Mouse (Mus musculus) embryo, embryonic 10 days (tissue): ENCODE results near the gene Trim50.

Source experiments
- DNase-seq: peaks from one replicate; pipeline ENCODE4 v3.0.0-alpha.2; 2015; ENCODE audit warnings: low spot score

Trim50 gene

GRCm38 (mm10) chr5:135369787-135370654 lies 16.9 kb downstream of the Trim50 start, which contains the start of gene Nsun5:
Nsun5 (plus strand) TSS chr5:135369953.
- peak; percentile 98 for DNase-seq

- DNase-seq = no peak
These were observed 18.1 kb downstream of the Trim50 start for GRCm38 (mm10) chr5:135371195-135371594.

GRCm38 (mm10) chr5:135373601-135374000 lies 20.5 kb downstream of the Trim50 start:
- DNase-seq = no peak

GRCm38 (mm10) chr5:135375167-135375566 lies 22.1 kb downstream of the Trim50 start:
- no peak for DNase-seq

- no peak for DNase-seq
These were observed 23.2 kb downstream of the Trim50 start for GRCm38 (mm10) chr5:135376341-135376740.

GRCm38 (mm10) chr5:135380681-135381080 lies 27.6 kb downstream of the Trim50 start:
- no peak for DNase-seq

- no peak for DNase-seq
These were observed 28.3 kb downstream of the Trim50 start for GRCm38 (mm10) chr5:135381356-135381925.

GRCm38 (mm10) chr5:135382746-135383145 lies 29.7 kb downstream of the Trim50 start:
- no peak for DNase-seq

GRCm38 (mm10) chr5:135383771-135384170 lies 30.7 kb downstream of the Trim50 start:
- DNase-seq = no peak

GRCm38 (mm10) chr5:135394004-135394823 lies 41.1 kb downstream of the Trim50 start, which contains the start of gene Pom121:
Pom121 (minus strand) TSS chr5:135394546.
- peak; percentile 93 for DNase-seq

GRCm38 (mm10) chr5:135395826-135396225 lies 42.7 kb downstream of the Trim50 start:
- DNase-seq = peak; percentile 64

GRCm38 (mm10) chr5:135399382-135399781 lies 46.3 kb downstream of the Trim50 start:
- no peak for DNase-seq

- DNase-seq = peak; percentile 92
These were observed 47.1 kb downstream of the Trim50 start for GRCm38 (mm10) chr5:135400244-135400643.

- DNase-seq = peak; percentile 65
These were observed 51.5 kb downstream of the Trim50 start for GRCm38 (mm10) chr5:135404623-135405022.

- no peak for DNase-seq
These were observed 52.3 kb downstream of the Trim50 start for GRCm38 (mm10) chr5:135405437-135405836.

- no peak for DNase-seq
These were observed 55.0 kb downstream of the Trim50 start for GRCm38 (mm10) chr5:135408114-135408513.

- DNase-seq = no peak
These were observed 57.2 kb downstream of the Trim50 start for GRCm38 (mm10) chr5:135410266-135410665.
